Mouse (Mus musculus): Measurements from ENCODE around the gene Gm49345.

DNA sequence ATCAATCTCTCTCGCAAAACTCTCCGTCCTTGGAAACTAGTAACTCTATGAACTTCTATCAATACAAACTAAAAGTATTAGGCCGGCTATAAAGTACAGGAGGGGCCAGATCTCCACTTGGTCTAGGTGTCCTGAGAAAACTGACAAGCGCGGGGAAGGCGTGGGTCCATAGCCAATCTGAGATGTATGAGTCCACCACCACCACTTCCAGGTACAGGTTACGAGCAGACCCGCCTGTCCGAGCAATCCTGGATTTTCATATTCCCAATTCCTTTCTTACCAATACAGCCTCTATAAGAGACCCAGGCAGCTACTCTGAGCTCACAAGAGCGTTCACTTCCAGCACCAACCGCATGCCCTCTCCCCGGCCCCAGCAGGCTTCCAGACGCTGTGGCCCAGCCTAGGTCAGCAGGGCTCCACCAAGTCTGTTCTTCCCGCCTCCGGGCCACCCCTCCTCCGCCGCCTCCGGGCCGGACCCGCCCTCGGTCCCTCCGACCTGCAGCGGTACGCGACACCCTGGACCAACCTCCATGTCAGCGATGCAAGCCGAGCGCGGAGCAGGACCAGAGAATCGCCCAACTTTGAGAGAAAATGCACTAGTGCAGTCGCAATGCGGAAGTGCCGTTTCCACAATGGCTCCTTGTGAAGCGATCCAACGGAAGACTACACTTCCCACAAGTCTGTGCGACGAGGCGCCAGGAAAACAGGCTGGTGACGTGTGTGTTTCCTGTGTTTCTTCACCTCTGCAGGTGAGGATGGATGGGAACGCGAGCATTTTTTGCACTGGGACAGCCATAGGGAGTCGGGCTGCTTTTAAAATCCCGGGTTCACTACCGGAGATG is 84.8 kb downstream of the Gm49345 start:
- TF ChIP-seq EP300 (IDR thresholded peaks at IDR 0.05; ENCODE audit: insufficient read depth, low read depth, low read length): 0 out of 2 replicates have a peak, but pooled peaks have one; percentile 13
- peak; percentile 63 for TF ChIP-seq POLR2A (IDR thresholded peaks at IDR 0.05; ENCODE audit: insufficient read depth, low read length)
